Mouse (Mus musculus): ENCODE measurements around the gene Rin2. TPM values are rescaled to one million over a fixed set of nuclear protein-coding genes. Genes with fewer than 3 reads are reported as not detected.
"Not testable (repeated sequence)": the region's sequence is repeated elsewhere in the genome, so short reads cannot be mapped to it uniquely, and the experiment has no call there.

Rin2 gene
- polyA plus RNA-seq, 1 experiment from 2014 or later = 36.6 TPM

DNA sequence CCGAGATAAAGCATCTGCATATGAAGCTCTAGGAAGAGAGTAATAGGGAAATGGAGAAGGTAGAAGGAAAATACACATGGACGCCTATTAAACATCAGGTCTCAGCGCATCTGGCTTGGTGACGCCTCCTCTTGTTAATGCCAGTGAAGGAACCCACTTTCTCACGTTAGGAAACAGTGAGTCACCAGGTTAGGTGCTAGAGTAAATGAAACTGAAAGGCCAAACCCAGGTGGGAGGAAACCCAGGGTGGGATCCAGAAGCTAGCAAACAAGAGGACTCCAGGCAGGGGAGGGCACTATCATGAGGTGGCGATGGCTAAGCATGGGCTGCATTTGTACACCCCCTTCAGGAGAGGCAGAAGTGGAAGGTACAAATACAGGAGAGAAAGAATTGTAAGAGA, 230.1 kb downstream of the Rin2 start:
- WGBS = 73% methylated on average over 6 of the region's 6 CpGs
- Histone ChIP-seq H3K27ac (replicated peaks) (no peak overlapping the region), H3K9ac (no peak overlapping the region), H3K4me2 (replicated peaks) (no peak overlapping the region), H3K27me3 (no peaks in the 10 kb centered on the region), H3K4me3 (replicated peaks) (no peak overlapping the region), H3K4me1 (peaks cover 17% of the 10 kb centered on the region), H3K9me3 (replicated peaks) (no peaks in the 10 kb centered on the region), H3K36me3 (peaks cover 19% of the 10 kb centered on the region)
- no peak for ATAC-seq (ENCODE audit: insufficient number of reproducible peaks, low FRiP score, low TSS enrichment, low read depth)

GRCm38 (mm10) chr2:145905884-145906283, 230.9 kb downstream of the Rin2 start:
- Histone ChIP-seq H3K4me1 (peaks cover 17% of the 10 kb centered on the region), H3K36me3 (peaks cover 27% of the 10 kb centered on the region)
- not testable (repeated sequence) for H3K9me3 ChIP-seq (replicated peaks); H3K4me3 ChIP-seq (replicated peaks); H3K9ac ChIP-seq; H3K27me3 ChIP-seq; H3K27ac ChIP-seq (replicated peaks); ATAC-seq (ENCODE audit: insufficient number of reproducible peaks, low FRiP score, low TSS enrichment, low read depth); H3K4me2 ChIP-seq (replicated peaks)
- whole genome bisulfite sequencing = 32% methylated on average over 4 of the region's 4 CpGs

GRCm38 (mm10) chr2:145920941-145921650, 246.1 kb downstream of the Rin2 start:
- ATAC-seq (ENCODE audit: insufficient number of reproducible peaks, low FRiP score, low TSS enrichment, low read depth) = no peak
- Histone ChIP-seq H3K4me3 (replicated peaks) (no peak overlapping the region), H3K27me3 (no peaks in the 10 kb centered on the region), H3K27ac (replicated peaks) (no peak overlapping the region), H3K9me3 (replicated peaks) (no peaks in the 10 kb centered on the region), H3K4me1 (no peaks in the 10 kb centered on the region), H3K36me3 (peaks cover 76% of the 10 kb centered on the region), H3K9ac (no peak overlapping the region), H3K4me2 (replicated peaks) (no peak overlapping the region)
- WGBS = 76% methylated on average over 8 of the region's 8 CpGs

DNA sequence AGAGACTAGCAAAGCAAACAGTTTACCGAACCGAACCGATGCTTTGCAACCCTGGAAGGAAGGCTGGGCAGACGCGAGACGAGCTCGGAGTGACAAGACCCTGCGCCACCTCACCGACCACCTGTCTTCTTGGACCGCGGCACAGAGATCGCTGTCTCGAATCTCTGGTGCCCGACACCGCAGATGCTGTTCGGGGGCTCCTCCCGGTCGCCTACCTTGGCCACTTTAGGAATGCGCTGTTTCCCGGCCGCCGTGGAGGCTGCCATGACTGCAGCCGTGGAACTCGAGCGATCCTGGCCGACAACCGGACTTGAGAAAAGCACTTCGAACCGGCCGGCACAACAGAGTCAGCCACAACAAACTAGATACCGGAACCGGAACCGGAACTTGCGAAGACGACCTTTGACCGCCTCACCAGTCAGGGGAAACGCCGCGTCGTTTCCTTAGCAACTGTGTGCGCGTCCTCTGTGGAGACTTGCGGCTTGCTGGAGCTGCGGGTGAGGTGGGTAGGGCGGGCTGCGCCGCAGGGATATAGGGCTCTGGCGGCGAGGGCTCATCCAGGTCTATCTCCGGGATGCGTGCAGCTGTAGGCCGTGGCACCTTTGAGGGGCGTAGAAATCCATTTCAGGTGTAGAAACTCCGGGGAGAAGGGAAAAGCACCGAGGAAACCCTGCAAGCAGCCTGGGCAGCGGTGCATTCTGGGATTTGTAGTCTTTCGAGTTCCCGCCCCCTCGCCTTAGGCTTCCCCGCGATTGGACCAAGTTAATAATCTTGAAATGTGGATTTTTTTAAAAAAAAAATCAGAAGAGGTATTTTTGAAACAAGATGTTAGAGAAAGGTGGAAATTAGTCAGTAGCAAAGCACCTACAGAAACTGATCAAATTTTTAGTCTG, 259.6 kb downstream of the Rin2 start, which contains the start of the genes Cfap61 and Crnkl1:
TSS of gene Cfap61 (plus strand) at position 446 of the 893 bp plus-strand sequence.
TSS of gene Crnkl1 (minus strand) at position 676 of the 893 bp plus-strand sequence.
- Histone ChIP-seq H3K9me3 (replicated peaks) (no peaks in the 10 kb centered on the region), H3K4me2 (replicated peaks) (peak within 1 kb of the TSS; percentile 62), H3K27me3 (no peaks in the 10 kb centered on the region), H3K36me3 (peaks cover 23% of the 10 kb centered on the region), H3K27ac (replicated peaks) (no peak within 1 kb of the TSS), H3K4me3 (replicated peaks) (peak within 1 kb of the TSS; percentile 89), H3K4me1 (peaks cover 9% of the 10 kb centered on the region), H3K9ac (peak within 1 kb of the TSS; percentile 53)
- WGBS = under 1% methylated on average over 61 of the region's 61 CpGs
- peak; percentile 96 for ATAC-seq (ENCODE audit: insufficient number of reproducible peaks, low FRiP score, low TSS enrichment, low read depth)

DNA sequence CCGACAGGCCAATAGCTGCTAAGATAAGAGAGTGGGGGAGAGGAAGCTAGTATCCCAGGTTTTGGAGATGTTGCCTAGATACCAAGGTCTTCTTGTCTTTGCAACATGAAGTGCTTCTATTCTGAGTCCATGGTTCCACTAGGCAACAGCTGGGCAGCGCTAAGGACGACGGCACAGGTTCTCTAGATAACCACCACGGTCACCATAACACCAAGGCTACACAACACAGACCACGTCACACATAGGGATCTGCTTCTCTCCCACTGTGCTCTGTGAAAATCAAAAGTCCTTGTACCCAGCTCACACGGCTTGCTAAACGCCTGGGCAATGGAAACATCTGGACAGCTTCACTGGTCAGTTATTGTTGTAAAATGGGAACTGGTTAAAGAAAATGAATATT, 262.0 kb downstream of the Rin2 start:
- H3K4me3 ChIP-seq (replicated peaks) = no peak overlapping the region

More for the DNA sequence above, 262.0 kb downstream of the Rin2 start:
- H3K27ac ChIP-seq (replicated peaks) = no peak overlapping the region
- no peak for ATAC-seq (ENCODE audit: insufficient number of reproducible peaks, low FRiP score, low TSS enrichment, low read depth)
- no peaks in the 10 kb centered on the region for H3K27me3 ChIP-seq
- no peak overlapping the region for H3K4me2 ChIP-seq (replicated peaks)
- peaks cover 9% of the 10 kb centered on the region for H3K4me1 ChIP-seq
- 85% methylated on average over 8 of the region's 8 CpGs for WGBS
- peaks cover 4% of the 10 kb centered on the region; the same call in 1 of the 2 replicates for H3K36me3 ChIP-seq
- no peaks in the 10 kb centered on the region for H3K9me3 ChIP-seq (replicated peaks)
- H3K9ac ChIP-seq = no peak overlapping the region

Small RNA genes lying within 50 kb of the gene (microRNA-seq; reads per million reads assigned to microRNA genes)
- gene Gm25026 (ENCODE audit: borderline number of aligned reads) = not detected

Other genes with a start within 250 kb of the Rin2 start
- 151 and 160 TPM in 2 replicates for gene Naa20, start 226.9 kb downstream of the Rin2 start, polyA plus RNA-seq (2015; fragmentation: Nextera tagmentation; extraction: Ambion mirVana)

All from embryonic facial prominence, embryonic 15.5 days (tissue).